Mouse (Mus musculus): ENCODE results near the gene Rims3. TPM values are rescaled to one million over a fixed set of nuclear protein-coding genes. Genes with fewer than 3 reads are reported as not detected.

The Rims3 gene
- 1.2 and 1.3 TPM in 2 replicates for polyA plus RNA-seq (2015; fragmentation: Nextera tagmentation; extraction: Ambion mirVana)

GRCm38 (mm10) chr4:120854588-120855319 is at the start of gene Rims3:
Gene Rims3 (plus strand): TSS chr4:120854816.
- Histone ChIP-seq H3K27ac (ENCODE audit: low read length) (no peak within 1 kb of the TSS), H3K4me1 (ENCODE audit: control insufficient read depth, insufficient read depth, low read length) (no peaks in the 10 kb centered on the region), H3K9ac (ENCODE audit: low read length) (peak within 1 kb of the TSS; percentile 70), H3K36me3 (ENCODE audit: control insufficient read depth, insufficient read depth, low read length) (no peaks in the 10 kb centered on the region), H3K9me3 (replicated peaks; ENCODE audit: control insufficient read depth, low read length) (no peaks in the 10 kb centered on the region), H3K4me2 (ENCODE audit: low read depth, low read length) (peak within 1 kb of the TSS; percentile 93), H3K4me3 (replicated peaks; ENCODE audit: low read length) (peak within 1 kb of the TSS; percentile 60), H3K27me3 (ENCODE audit: control insufficient read depth, insufficient read depth, low read length) (peaks cover 15% of the 10 kb centered on the region)
- WGBS, result 2% methylated on average over 66 of the region's 68 CpGs
- peak; percentile 63 for ATAC-seq (ENCODE audit: insufficient read depth, low FRiP score)

- no peaks in the 10 kb centered on the region for H3K36me3 ChIP-seq (ENCODE audit: control insufficient read depth, insufficient read depth, low read length)
- H3K4me2 ChIP-seq (ENCODE audit: low read depth, low read length), result no peak overlapping the region
- no peaks in the 10 kb centered on the region for H3K9me3 ChIP-seq (replicated peaks; ENCODE audit: control insufficient read depth, low read length)
- no peaks in the 10 kb centered on the region for H3K27me3 ChIP-seq (ENCODE audit: control insufficient read depth, insufficient read depth, low read length)
- no peak overlapping the region for H3K4me3 ChIP-seq (replicated peaks; ENCODE audit: low read length)
- H3K9ac ChIP-seq (ENCODE audit: low read length), result no peak overlapping the region
- no peak for ATAC-seq (ENCODE audit: insufficient read depth, low FRiP score)
- no peak overlapping the region for H3K27ac ChIP-seq (ENCODE audit: low read length)
- H3K4me1 ChIP-seq (ENCODE audit: control insufficient read depth, insufficient read depth, low read length), result peaks cover 2% of the 10 kb centered on the region; the same call in 1 of the 2 replicates
These were observed 48.8 kb upstream of the Rims3 start for GRCm38 (mm10) chr4:120805816-120806215.

GRCm38 (mm10) chr4:120813762-120814161 is 40.9 kb upstream of the Rims3 start:
- Histone ChIP-seq H3K27me3 (ENCODE audit: control insufficient read depth, insufficient read depth, low read length) (no peaks in the 10 kb centered on the region), H3K9ac (ENCODE audit: low read length) (peak overlapping the region; percentile 66), H3K4me3 (replicated peaks; ENCODE audit: low read length) (peak overlapping the region; percentile 68), H3K4me1 (ENCODE audit: control insufficient read depth, insufficient read depth, low read length) (peaks cover 36% of the 10 kb centered on the region), H3K4me2 (ENCODE audit: low read depth, low read length) (peak overlapping the region; percentile 62), H3K36me3 (ENCODE audit: control insufficient read depth, insufficient read depth, low read length) (no peaks in the 10 kb centered on the region), H3K27ac (ENCODE audit: low read length) (peak overlapping the region; percentile 82), H3K9me3 (replicated peaks; ENCODE audit: control insufficient read depth, low read length) (no peaks in the 10 kb centered on the region)
- ATAC-seq (ENCODE audit: insufficient read depth, low FRiP score), result no peak
- WGBS, result 18% methylated on average over 1 of the region's 1 CpGs

GRCm38 (mm10) chr4:120814171-120814570 is 40.4 kb upstream of the Rims3 start:
- Histone ChIP-seq H3K9ac (ENCODE audit: low read length) (peak overlapping the region; percentile 66), H3K9me3 (replicated peaks; ENCODE audit: control insufficient read depth, low read length) (no peaks in the 10 kb centered on the region), H3K4me3 (replicated peaks; ENCODE audit: low read length) (peak overlapping the region; percentile 68), H3K36me3 (ENCODE audit: control insufficient read depth, insufficient read depth, low read length) (no peaks in the 10 kb centered on the region), H3K27ac (ENCODE audit: low read length) (peak overlapping the region; percentile 82), H3K27me3 (ENCODE audit: control insufficient read depth, insufficient read depth, low read length) (no peaks in the 10 kb centered on the region), H3K4me1 (ENCODE audit: control insufficient read depth, insufficient read depth, low read length) (peaks cover 37% of the 10 kb centered on the region), H3K4me2 (ENCODE audit: low read depth, low read length) (peak overlapping the region; percentile 62)
- WGBS, result 12% methylated on average over 4 of the region's 4 CpGs
- ATAC-seq (ENCODE audit: insufficient read depth, low FRiP score), result no peak

GRCm38 (mm10) chr4:120815163-120815562 is 39.5 kb upstream of the Rims3 start:
- H3K9me3 ChIP-seq (replicated peaks; ENCODE audit: control insufficient read depth, low read length), result no peaks in the 10 kb centered on the region
- WGBS, result 3% methylated on average over 4 of the region's 4 CpGs
- peak overlapping the region; percentile 62 for H3K4me2 ChIP-seq (ENCODE audit: low read depth, low read length)
- peak overlapping the region; percentile 70 for H3K9ac ChIP-seq (ENCODE audit: low read length)
- H3K27me3 ChIP-seq (ENCODE audit: control insufficient read depth, insufficient read depth, low read length), result no peaks in the 10 kb centered on the region
- H3K4me1 ChIP-seq (ENCODE audit: control insufficient read depth, insufficient read depth, low read length), result peaks cover 43% of the 10 kb centered on the region
- no peaks in the 10 kb centered on the region for H3K36me3 ChIP-seq (ENCODE audit: control insufficient read depth, insufficient read depth, low read length)
- peak overlapping the region; percentile 68 for H3K4me3 ChIP-seq (replicated peaks; ENCODE audit: low read length)
- no peak for ATAC-seq (ENCODE audit: insufficient read depth, low FRiP score)
- peak overlapping the region; percentile 56 for H3K27ac ChIP-seq (ENCODE audit: low read length)

GRCm38 (mm10) chr4:120815622-120816334 is 38.8 kb upstream of the Rims3 start:
- H3K27ac ChIP-seq (ENCODE audit: low read length), result peak overlapping the region; percentile 56
- H3K4me2 ChIP-seq (ENCODE audit: low read depth, low read length), result peak overlapping the region; percentile 62
- H3K4me1 ChIP-seq (ENCODE audit: control insufficient read depth, insufficient read depth, low read length), result peaks cover 43% of the 10 kb centered on the region
- WGBS, result 6% methylated on average over 10 of the region's 10 CpGs
- no peaks in the 10 kb centered on the region for H3K36me3 ChIP-seq (ENCODE audit: control insufficient read depth, insufficient read depth, low read length)
- H3K4me3 ChIP-seq (replicated peaks; ENCODE audit: low read length), result peak overlapping the region; percentile 68
- H3K9ac ChIP-seq (ENCODE audit: low read length), result peak overlapping the region; percentile 70
- peak; percentile 97 for ATAC-seq (ENCODE audit: insufficient read depth, low FRiP score)
- H3K9me3 ChIP-seq (replicated peaks; ENCODE audit: control insufficient read depth, low read length), result no peaks in the 10 kb centered on the region
- no peaks in the 10 kb centered on the region for H3K27me3 ChIP-seq (ENCODE audit: control insufficient read depth, insufficient read depth, low read length)

- no peak overlapping the region for H3K4me3 ChIP-seq (replicated peaks; ENCODE audit: low read length)
- peaks cover 43% of the 10 kb centered on the region for H3K4me1 ChIP-seq (ENCODE audit: control insufficient read depth, insufficient read depth, low read length)
- no peaks in the 10 kb centered on the region for H3K9me3 ChIP-seq (replicated peaks; ENCODE audit: control insufficient read depth, low read length)
- H3K36me3 ChIP-seq (ENCODE audit: control insufficient read depth, insufficient read depth, low read length), result no peaks in the 10 kb centered on the region
- WGBS, result 12% methylated on average over 3 of the region's 3 CpGs
- H3K9ac ChIP-seq (ENCODE audit: low read length), result no peak overlapping the region
- peak overlapping the region; percentile 14 for H3K4me2 ChIP-seq (ENCODE audit: low read depth, low read length)
- peak overlapping the region; percentile 76 for H3K27ac ChIP-seq (ENCODE audit: low read length)
- peak; percentile 42; the same call in 1 of the 2 replicates for ATAC-seq (ENCODE audit: insufficient read depth, low FRiP score)
- H3K27me3 ChIP-seq (ENCODE audit: control insufficient read depth, insufficient read depth, low read length), result no peaks in the 10 kb centered on the region
These were observed 37.4 kb upstream of the Rims3 start for GRCm38 (mm10) chr4:120817002-120817774.

GRCm38 (mm10) chr4:120817951-120818350 is 36.7 kb upstream of the Rims3 start:
- Histone ChIP-seq H3K27me3 (ENCODE audit: control insufficient read depth, insufficient read depth, low read length) (no peaks in the 10 kb centered on the region), H3K4me1 (ENCODE audit: control insufficient read depth, insufficient read depth, low read length) (peaks cover 41% of the 10 kb centered on the region), H3K4me3 (replicated peaks; ENCODE audit: low read length) (no peak overlapping the region), H3K36me3 (ENCODE audit: control insufficient read depth, insufficient read depth, low read length) (no peaks in the 10 kb centered on the region), H3K9me3 (replicated peaks; ENCODE audit: control insufficient read depth, low read length) (no peaks in the 10 kb centered on the region), H3K27ac (ENCODE audit: low read length) (no peak overlapping the region), H3K4me2 (ENCODE audit: low read depth, low read length) (no peak overlapping the region), H3K9ac (ENCODE audit: low read length) (no peak overlapping the region)
- WGBS, result 54% methylated on average over 2 of the region's 2 CpGs
- no peak for ATAC-seq (ENCODE audit: insufficient read depth, low FRiP score)

Data from stomach, embryonic 16.5 days (tissue).